Mouse (Mus musculus): ENCODE measurements around the gene Cops2. TPM values are rescaled to one million over a fixed set of nuclear protein-coding genes. Genes with fewer than 3 reads are reported as not detected.
A peak's percentile ranks its signal among the peaks of the same experiment; 100 is the strongest.

Gene Cops2
- total and polyA plus RNA-seq, 2 experiments from 2014 or later: 45.8 to 51.1 TPM

DNA sequence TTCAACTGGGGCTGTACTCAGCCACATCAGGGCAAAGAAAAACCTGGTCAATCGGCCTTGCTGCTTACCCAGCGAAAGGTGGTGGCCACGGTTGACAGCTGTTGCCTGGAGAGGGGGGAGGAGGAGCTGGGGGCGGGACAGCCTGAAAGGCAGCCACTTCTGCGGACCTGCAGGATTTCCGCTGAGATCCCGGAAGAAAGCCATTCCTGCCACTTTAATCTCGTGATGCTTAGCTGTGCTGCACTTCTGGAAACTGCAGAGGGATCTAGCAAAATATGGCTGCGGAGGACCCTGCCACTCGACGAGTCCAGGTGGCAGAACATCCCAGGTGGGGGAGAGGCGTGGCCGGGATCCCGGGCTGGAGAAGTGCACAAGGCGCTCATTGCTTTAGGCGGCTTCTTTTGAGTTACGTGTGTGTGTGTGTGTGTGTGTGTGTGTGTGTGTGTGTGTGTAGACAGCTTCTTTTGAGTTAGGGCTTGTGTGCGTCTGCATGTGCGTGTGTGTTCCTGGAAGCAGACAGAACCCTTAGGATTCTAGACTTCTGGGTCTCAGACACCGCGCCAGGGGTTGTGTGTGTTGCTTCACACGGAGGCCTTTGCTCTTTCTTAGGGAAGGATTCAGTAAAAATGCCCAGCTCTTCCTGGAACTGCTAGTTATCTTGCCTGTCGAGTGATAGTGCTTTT, 7.3 kb upstream of the Cops2 start:
- no peak for TF ChIP-seq EP300 (IDR thresholded peaks at IDR 0.05; ENCODE audit: low read depth)
- TF ChIP-seq CTCF (IDR thresholded peaks at IDR 0.05; ENCODE audit: low read depth): no peak
- Histone ChIP-seq H3K4me3 (ENCODE audit: low read depth, low read length) (peak overlapping the region; percentile 59), H3K36me3 (replicated peaks; ENCODE audit: control insufficient read depth, insufficient read depth, low read length) (no peaks in the 10 kb centered on the region), H3K27ac (ENCODE audit: low read depth) (peak overlapping the region; percentile 1; the same call in 1 of the 2 replicates), H3K9ac (replicated peaks; ENCODE audit: low read depth, low read length) (peak overlapping the region; percentile 59), H3K27me3 (ENCODE audit: control insufficient read depth, insufficient read depth, low read length) (no peaks in the 10 kb centered on the region), H3K4me2 (ENCODE audit: low read depth, low read length) (peak overlapping the region; percentile 70), H3K9me3 (replicated peaks; ENCODE audit: control insufficient read depth, low read length) (no peaks in the 10 kb centered on the region), H3K4me1 (ENCODE audit: control insufficient read depth, insufficient read depth) (peaks cover 3% of the 10 kb centered on the region; the same call in 1 of the 2 replicates)
- peak; percentile 91 for ATAC-seq (ENCODE audit: insufficient read depth, low read depth)
- DNase-seq (ENCODE audit: low spot score): peak; percentile 84
- WGBS: 3% methylated on average over 23 of the region's 23 CpGs

DNA sequence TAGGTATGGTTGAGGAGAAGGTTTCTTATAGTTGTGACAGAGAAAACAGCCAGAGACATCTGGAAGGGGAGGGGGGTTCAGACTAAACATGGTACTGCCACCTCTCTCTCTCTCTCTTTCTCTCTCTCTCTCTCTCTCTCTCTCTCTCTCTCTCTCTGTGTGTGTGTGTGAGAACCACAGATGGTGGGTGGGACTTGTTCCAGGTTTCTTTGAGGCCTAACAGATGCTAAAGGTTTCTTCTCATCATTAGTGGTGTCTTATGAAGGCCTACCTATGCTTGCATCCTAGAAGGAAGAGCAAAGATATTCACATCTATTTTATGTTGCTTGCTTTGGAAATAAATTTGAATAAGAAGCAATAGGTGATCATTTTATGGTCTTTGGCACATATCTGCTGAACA, 6.6 kb upstream of the Cops2 start:
- H3K9me3 ChIP-seq (replicated peaks; ENCODE audit: control insufficient read depth, low read length): no peaks in the 10 kb centered on the region
- peak overlapping the region; percentile 70 for H3K4me2 ChIP-seq (ENCODE audit: low read depth, low read length)
- H3K9ac ChIP-seq (replicated peaks; ENCODE audit: low read depth, low read length): no peak overlapping the region; the same call in 1 of the 2 replicates
- H3K4me3 ChIP-seq (ENCODE audit: low read depth, low read length): peak overlapping the region; percentile 59
- ATAC-seq (ENCODE audit: insufficient read depth, low read depth) (no peak), DNase-seq (ENCODE audit: low spot score) (no peak)
- H3K27ac ChIP-seq (ENCODE audit: low read depth): no peak overlapping the region
- no peaks in the 10 kb centered on the region for H3K36me3 ChIP-seq (replicated peaks; ENCODE audit: control insufficient read depth, insufficient read depth, low read length)
- no peak for TF ChIP-seq CTCF (IDR thresholded peaks at IDR 0.05; ENCODE audit: low read depth)
- TF ChIP-seq EP300 (IDR thresholded peaks at IDR 0.05; ENCODE audit: low read depth): no peak
- H3K4me1 ChIP-seq (ENCODE audit: control insufficient read depth, insufficient read depth): peaks cover 3% of the 10 kb centered on the region; the same call in 1 of the 2 replicates
- H3K27me3 ChIP-seq (ENCODE audit: control insufficient read depth, insufficient read depth, low read length): no peaks in the 10 kb centered on the region

DNA sequence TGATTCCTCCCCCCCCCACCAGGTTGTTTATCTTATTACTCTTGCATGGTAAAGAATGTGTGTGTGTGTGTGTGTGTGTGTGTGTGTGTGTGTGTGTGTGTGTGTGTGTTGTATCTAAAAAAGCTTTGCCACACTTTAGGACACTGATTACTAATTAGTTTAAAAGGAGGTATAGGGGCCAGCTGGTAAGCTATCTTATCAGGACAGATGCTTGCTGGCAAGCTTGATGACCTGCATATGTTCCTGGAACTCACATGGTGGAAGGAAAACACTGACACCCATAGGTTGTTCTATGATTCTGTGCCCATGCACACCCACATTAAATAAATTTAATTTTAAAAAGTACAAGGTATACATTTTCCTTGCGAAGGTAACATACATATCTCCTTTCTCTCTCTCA, 5.6 kb upstream of the Cops2 start:
- no peaks in the 10 kb centered on the region for H3K27me3 ChIP-seq (ENCODE audit: control insufficient read depth, insufficient read depth, low read length)
- no peaks in the 10 kb centered on the region for H3K9me3 ChIP-seq (replicated peaks; ENCODE audit: control insufficient read depth, low read length)
- no peak overlapping the region for H3K27ac ChIP-seq (ENCODE audit: low read depth)
- DNase-seq (ENCODE audit: low spot score): no peak
- H3K36me3 ChIP-seq (replicated peaks; ENCODE audit: control insufficient read depth, insufficient read depth, low read length): no peaks in the 10 kb centered on the region
- peaks cover 3% of the 10 kb centered on the region; the same call in 1 of the 2 replicates for H3K4me1 ChIP-seq (ENCODE audit: control insufficient read depth, insufficient read depth)
- no peak overlapping the region for H3K4me2 ChIP-seq (ENCODE audit: low read depth, low read length)
- no peak for ATAC-seq (ENCODE audit: insufficient read depth, low read depth)
- no peak for TF ChIP-seq CTCF (IDR thresholded peaks at IDR 0.05; ENCODE audit: low read depth)
- no peak overlapping the region for H3K9ac ChIP-seq (replicated peaks; ENCODE audit: low read depth, low read length)
- no peak overlapping the region for H3K4me3 ChIP-seq (ENCODE audit: low read depth, low read length)
- WGBS: 83% methylated on average over 1 of the region's 1 CpGs

DNA sequence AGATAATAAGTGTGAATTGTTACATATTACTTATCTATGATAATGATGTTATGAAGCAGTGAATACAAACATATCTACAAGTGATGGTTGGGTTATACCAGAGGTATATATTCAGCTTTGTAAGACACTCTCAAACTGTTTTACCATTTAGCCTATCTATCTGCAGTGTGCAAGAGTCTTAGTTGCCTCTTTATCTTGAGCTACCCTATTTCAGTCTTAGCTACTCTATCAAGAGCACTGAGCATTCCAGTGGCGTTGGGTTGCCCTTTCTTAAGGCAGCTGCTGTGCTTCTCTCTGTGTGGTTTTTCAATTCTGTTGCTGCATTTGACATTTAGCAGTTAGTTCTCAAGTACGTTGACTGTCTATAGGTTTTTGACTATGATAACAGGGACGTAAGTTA, 4.9 kb upstream of the Cops2 start:
- ATAC-seq (ENCODE audit: insufficient read depth, low read depth): no peak
- no peak overlapping the region for H3K27ac ChIP-seq (ENCODE audit: low read depth)
- no peak overlapping the region for H3K4me2 ChIP-seq (ENCODE audit: low read depth, low read length)
- H3K4me1 ChIP-seq (ENCODE audit: control insufficient read depth, insufficient read depth): peaks cover 3% of the 10 kb centered on the region; the same call in 1 of the 2 replicates
- H3K9me3 ChIP-seq (replicated peaks; ENCODE audit: control insufficient read depth, low read length): no peaks in the 10 kb centered on the region
- H3K36me3 ChIP-seq (replicated peaks; ENCODE audit: control insufficient read depth, insufficient read depth, low read length): no peaks in the 10 kb centered on the region
- TF ChIP-seq EP300 (IDR thresholded peaks at IDR 0.05; ENCODE audit: low read depth) (no peak), CTCF (IDR thresholded peaks at IDR 0.05; ENCODE audit: low read depth) (no peak)
- DNase-seq (ENCODE audit: low spot score): no peak
- WGBS: 64% methylated on average over 3 of the region's 3 CpGs
- H3K27me3 ChIP-seq (ENCODE audit: control insufficient read depth, insufficient read depth, low read length): no peaks in the 10 kb centered on the region
- no peak overlapping the region for H3K4me3 ChIP-seq (ENCODE audit: low read depth, low read length)
- H3K9ac ChIP-seq (replicated peaks; ENCODE audit: low read depth, low read length): no peak overlapping the region

DNA sequence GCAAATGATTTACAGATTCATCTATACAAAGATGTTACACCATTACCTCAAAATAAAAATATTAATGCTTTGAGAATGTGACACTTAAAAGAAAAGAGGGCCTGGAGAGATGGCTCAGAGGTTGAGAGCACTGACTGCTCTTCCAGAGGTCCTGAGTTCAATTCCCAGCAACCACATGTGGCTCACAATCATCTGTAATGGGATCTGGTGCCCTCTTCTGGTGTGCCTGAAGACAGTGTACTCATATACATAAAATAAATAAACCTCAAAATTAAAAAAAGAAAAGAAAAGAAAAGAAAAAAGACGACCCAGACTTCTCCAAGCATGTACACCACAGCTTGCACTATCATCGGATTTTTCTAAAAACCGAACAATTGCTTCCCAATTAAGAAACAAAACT, 1.2 kb downstream of the Cops2 start:
- WGBS: 42% methylated on average over 3 of the region's 3 CpGs
- Histone ChIP-seq H3K9ac (replicated peaks; ENCODE audit: low read depth, low read length) (no peak overlapping the region), H3K9me3 (replicated peaks; ENCODE audit: control insufficient read depth, low read length) (no peaks in the 10 kb centered on the region), H3K36me3 (replicated peaks; ENCODE audit: control insufficient read depth, insufficient read depth, low read length) (no peaks in the 10 kb centered on the region), H3K27me3 (ENCODE audit: control insufficient read depth, insufficient read depth, low read length) (no peaks in the 10 kb centered on the region), H3K4me1 (ENCODE audit: control insufficient read depth, insufficient read depth) (no peaks in the 10 kb centered on the region), H3K4me3 (ENCODE audit: low read depth, low read length) (peak overlapping the region; percentile 92), H3K27ac (ENCODE audit: low read depth) (no peak overlapping the region), H3K4me2 (ENCODE audit: low read depth, low read length) (peak overlapping the region; percentile 92)
- ATAC-seq (ENCODE audit: insufficient read depth, low read depth) (no peak), DNase-seq (ENCODE audit: low spot score) (no peak)
- no peak for TF ChIP-seq EP300 (IDR thresholded peaks at IDR 0.05; ENCODE audit: low read depth)
- no peak for TF ChIP-seq CTCF (IDR thresholded peaks at IDR 0.05; ENCODE audit: low read depth)

DNA sequence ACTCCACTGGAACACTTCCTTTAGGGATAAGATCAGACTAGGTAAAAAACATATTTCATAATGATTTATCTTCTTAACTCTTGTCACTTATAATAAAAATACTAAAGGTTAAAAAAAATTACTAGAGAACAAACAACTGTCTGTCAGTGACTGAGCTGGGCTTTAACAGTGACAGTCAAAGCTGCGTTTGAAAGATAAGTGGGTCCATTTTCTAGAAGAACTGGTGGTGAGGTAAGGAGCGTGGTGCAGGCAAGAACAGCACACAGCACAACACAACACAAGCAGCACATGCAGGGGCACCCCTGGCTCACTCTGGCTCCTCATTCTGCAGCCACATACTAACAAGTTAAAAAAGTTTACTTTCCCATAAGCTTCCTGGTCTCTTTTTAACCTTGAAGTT, 7.7 kb downstream of the Cops2 start:
- Histone ChIP-seq H3K9me3 (replicated peaks; ENCODE audit: control insufficient read depth, low read length) (no peaks in the 10 kb centered on the region), H3K4me1 (ENCODE audit: control insufficient read depth, insufficient read depth) (no peaks in the 10 kb centered on the region), H3K27me3 (ENCODE audit: control insufficient read depth, insufficient read depth, low read length) (no peaks in the 10 kb centered on the region), H3K4me2 (ENCODE audit: low read depth, low read length) (no peak overlapping the region), H3K9ac (replicated peaks; ENCODE audit: low read depth, low read length) (no peak overlapping the region), H3K4me3 (ENCODE audit: low read depth, low read length) (no peak overlapping the region), H3K27ac (ENCODE audit: low read depth) (no peak overlapping the region), H3K36me3 (replicated peaks; ENCODE audit: control insufficient read depth, insufficient read depth, low read length) (peaks cover 19% of the 10 kb centered on the region)
- WGBS: 48% methylated on average over 2 of the region's 2 CpGs
- TF ChIP-seq CTCF (IDR thresholded peaks at IDR 0.05; ENCODE audit: low read depth) (no peak), EP300 (IDR thresholded peaks at IDR 0.05; ENCODE audit: low read depth) (no peak)
- ATAC-seq (ENCODE audit: insufficient read depth, low read depth) (no peak), DNase-seq (ENCODE audit: low spot score) (no peak)
